Mouse (Mus musculus) induced T-regulatory cell, adult 2 months (primary cell): ENCODE results near the gene Ift81.

Experiments used
- DNase-seq: peaks from one replicate; pipeline ENCODE4 v3.0.0-alpha.2; 2012; ENCODE audit warnings: low read depth

The Ift81 gene

GRCm38 (mm10) chr5:122516029-122516730 is 98.1 kb downstream of the Ift81 start:
- DNase-seq, result no peak

- no peak for DNase-seq
Observed at GRCm38 (mm10) chr5:122514127-122514521, 100.2 kb downstream of the Ift81 start.

- DNase-seq, result no peak
Observed at GRCm38 (mm10) chr5:122513421-122514126, 100.7 kb downstream of the Ift81 start.

GRCm38 (mm10) chr5:122512011-122512410 is 102.3 kb downstream of the Ift81 start:
- no peak for DNase-seq

- DNase-seq, result peak; percentile 28
Observed at GRCm38 (mm10) chr5:122511405-122511804, 102.9 kb downstream of the Ift81 start.

GRCm38 (mm10) chr5:122510651-122511157 is 103.6 kb downstream of the Ift81 start:
- DNase-seq, result no peak

GRCm38 (mm10) chr5:122509608-122510007 is 104.7 kb downstream of the Ift81 start:
- DNase-seq, result no peak

GRCm38 (mm10) chr5:122508861-122509306 is 105.4 kb downstream of the Ift81 start:
- no peak for DNase-seq

GRCm38 (mm10) chr5:122507396-122507795 is 106.9 kb downstream of the Ift81 start:
- no peak for DNase-seq

GRCm38 (mm10) chr5:122506462-122506861 is 107.9 kb downstream of the Ift81 start:
- peak; percentile 45 for DNase-seq

- DNase-seq, result no peak
Observed at GRCm38 (mm10) chr5:122505554-122505953, 108.8 kb downstream of the Ift81 start.

- DNase-seq, result no peak
Observed at GRCm38 (mm10) chr5:122503760-122504119, 110.6 kb downstream of the Ift81 start.

- DNase-seq, result no peak
Observed at GRCm38 (mm10) chr5:122503015-122503759, 111.1 kb downstream of the Ift81 start.

GRCm38 (mm10) chr5:122502077-122502941 is 112.0 kb downstream of the Ift81 start, which contains the start of gene Atp2a2:
Gene Atp2a2, minus strand, starts transcription at chr5:122502225.
- DNase-seq, result peak; percentile 94

- peak; percentile 65 for DNase-seq
Observed at GRCm38 (mm10) chr5:122501101-122502076, 112.9 kb downstream of the Ift81 start.

- DNase-seq, result no peak
Observed at GRCm38 (mm10) chr5:122500563-122500962, 113.8 kb downstream of the Ift81 start.
